Mouse (Mus musculus): ENCODE measurements at regions not wholly inside any gene's neighbourhood (a gene's known extent, or its start where the extent isn't known, plus 50 kb on each side); places are given as distances from the start of the nearest gene placed in this dataset.

DNA sequence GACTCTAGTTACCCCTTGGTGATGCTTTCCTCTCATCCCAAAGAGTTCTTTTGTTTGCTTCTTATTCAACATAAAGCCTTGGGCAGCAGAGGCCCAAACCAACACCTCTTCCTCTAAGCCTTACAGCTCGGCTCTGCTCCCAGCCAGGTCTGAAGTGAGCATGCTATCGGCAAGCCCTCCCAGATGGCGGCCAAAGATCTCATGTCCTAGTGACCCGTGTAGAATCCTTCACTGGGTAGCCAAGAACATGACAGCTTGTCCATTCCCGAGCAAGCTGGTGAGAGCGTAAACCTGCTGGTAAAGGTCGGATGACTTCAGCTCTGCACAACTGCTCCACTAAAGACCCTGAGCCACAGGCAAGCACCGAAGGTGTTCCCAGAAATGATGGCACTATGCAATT lies 568.4 kb downstream of the Tmem132b start:
- no peak for TF ChIP-seq CTCF (IDR thresholded peaks at IDR 0.05; ENCODE audit: insufficient read depth, low read length)
- TF ChIP-seq POLR2A (IDR thresholded peaks at IDR 0.05; ENCODE audit: borderline replicate concordance, extremely low read depth, low read depth, low read length): no peak
